Mouse (Mus musculus) intestine, postnatal 0 days (tissue): ENCODE results near the gene Rps8. TPM values are rescaled to one million over a fixed set of nuclear protein-coding genes. Genes with fewer than 3 reads are reported as not detected.
A peak's percentile ranks its signal among the peaks of the same experiment; 100 is the strongest.

Source experiments
- ATAC-seq: fragments of 200-750 bp; cut with Nextera tagmentation; 2 replicates; pipeline ENCODE4 v1.8.0; 2017; ENCODE audit warnings: mild to moderate bottlenecking, moderate TSS enrichment, moderate library complexity
- H3K27ac ChIP-seq: fragments of 300-500 bp; sonication (generic); 2 replicates; pipeline ENCODE4 v1.5.1; 2014; ENCODE audit warnings: mild to moderate bottlenecking, low read depth, low read length, moderate library complexity
- H3K27me3 ChIP-seq: fragments of 300-500 bp; sonication (generic); replicated peaks from 2 replicates; pipeline ENCODE4 v1.6.1; 2014; ENCODE audit warnings: low read length, mixed read lengths; ENCODE audit not compliant: control insufficient read depth, insufficient read depth
- H3K36me3 ChIP-seq: fragments of 300-500 bp; sonication (generic); 2 replicates; pipeline ENCODE4 v1.6.1; 2014; ENCODE audit warnings: mild to moderate bottlenecking, moderate library complexity; ENCODE audit not compliant: control insufficient read depth, insufficient read depth
- H3K4me1 ChIP-seq: fragments of 300-500 bp; sonication (generic); replicated peaks from 2 replicates; pipeline ENCODE4 v1.6.1; 2014; ENCODE audit warnings: antibody characterized with exemption, low read length, mixed read lengths; ENCODE audit not compliant: control insufficient read depth, insufficient read depth
- H3K4me2 ChIP-seq: fragments of 300-500 bp; sonication (generic); replicated peaks from 2 replicates; pipeline ENCODE4 v1.6.1; 2014; ENCODE audit warnings: low read depth, mild to moderate bottlenecking, moderate library complexity
- H3K4me3 ChIP-seq: fragments of 300-500 bp; sonication (generic); 2 replicates; pipeline ENCODE4 v1.5.1; 2014; ENCODE audit warnings: low read depth, low read length
- H3K9ac ChIP-seq: fragments of 300-500 bp; sonication (generic); 2 replicates; pipeline ENCODE4 v1.6.1; 2014; ENCODE audit warnings: mild to moderate bottlenecking, low read depth, low read length
- H3K9me3 ChIP-seq: fragments of 300-500 bp; sonication (generic); 2 replicates; pipeline ENCODE4 v1.6.1; 2016; ENCODE audit warnings: mixed run types; ENCODE audit not compliant: control insufficient read depth
- CTCF ChIP-seq: sonication (generic); IDR thresholded peaks from 2 replicates; pipeline ENCODE4 v1.5.1; 2016; ENCODE audit warnings: low read depth, mild to moderate bottlenecking, control low read depth, antibody characterized with exemption, moderate library complexity
- WGBS: fragments of 180-500 bp; shearing (Covaris S2); extraction: QIAGEN DNeasy Blood & Tissue Kit; methylation state at CpG from one replicate; pipeline ENCODE4 v1.1.7; 2014; 5-methylcytosine and 5-hydroxymethylcytosine counted together
- polyA plus RNA-seq: library from polyadenylated mRNA; unstranded; fragments of >200 nt; fragmentation: Nextera tagmentation; extraction: Ambion mirVana; gene quantifications from 2 replicates; pipeline ENCODE4 v1.2.1, GENCODE M21; 2015

The Rps8 gene
- polyA plus RNA-seq, 1 experiment from 2014 or later, result 563 TPM

DNA sequence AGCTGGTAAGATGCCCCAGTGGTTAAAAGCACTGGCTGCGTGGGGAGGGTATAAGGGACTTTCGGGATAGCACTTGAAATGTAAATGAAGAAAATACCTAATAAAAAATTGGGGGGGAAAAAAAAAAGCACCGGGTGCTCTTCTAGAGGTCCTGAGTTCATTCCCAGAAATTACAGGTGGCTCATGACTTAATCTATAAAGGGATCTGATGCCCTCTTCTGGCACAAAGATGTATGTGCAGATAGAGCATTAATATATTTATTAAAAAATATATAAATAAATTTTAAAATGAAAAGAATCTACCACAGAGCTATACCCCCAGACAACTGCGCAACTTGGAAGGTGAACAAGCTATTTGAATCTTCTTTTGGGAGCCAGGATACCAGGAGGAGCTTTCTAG is 15.4 kb downstream of the Rps8 start:
- WGBS, result 36% methylated on average over 4 of the region's 4 CpGs
- H3K4me2 ChIP-seq, result no peak overlapping the region
- H3K36me3 ChIP-seq, result no peaks in the 10 kb centered on the region
- no peak for ATAC-seq
- no peaks in the 10 kb centered on the region for H3K4me1 ChIP-seq
- no peak overlapping the region for H3K9ac ChIP-seq
- H3K9me3 ChIP-seq, result no peaks in the 10 kb centered on the region
- H3K4me3 ChIP-seq, result no peak overlapping the region
- H3K27ac ChIP-seq, result no peak overlapping the region
- TF ChIP-seq CTCF, result peak; percentile 58
- no peaks in the 10 kb centered on the region for H3K27me3 ChIP-seq

DNA sequence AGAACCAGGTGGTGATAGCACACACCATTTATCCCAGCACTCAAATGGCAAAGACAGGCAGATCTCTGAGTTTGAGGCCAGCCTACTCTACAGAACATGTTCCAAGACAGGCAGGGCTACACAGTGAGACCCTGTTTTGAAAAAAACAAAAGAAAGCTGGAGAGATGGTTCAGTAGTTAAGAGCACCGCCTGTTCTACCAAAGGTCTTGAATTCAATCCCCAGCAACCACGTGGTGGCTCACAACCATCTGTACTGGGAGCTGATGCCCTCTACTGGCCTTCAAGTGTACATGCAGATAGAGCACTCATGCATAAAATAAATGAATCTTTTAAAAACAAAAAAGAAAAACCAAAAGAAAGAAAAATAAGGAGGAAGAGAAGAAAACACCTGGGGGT is 16.8 kb downstream of the Rps8 start:
- Histone ChIP-seq H3K9ac (no peak overlapping the region), H3K4me3 (no peak overlapping the region), H3K4me1 (no peaks in the 10 kb centered on the region), H3K4me2 (no peak overlapping the region), H3K27me3 (no peaks in the 10 kb centered on the region), H3K9me3 (no peaks in the 10 kb centered on the region), H3K36me3 (no peaks in the 10 kb centered on the region), H3K27ac (no peak overlapping the region; the same call in 1 of the 2 replicates)
- no peak for ATAC-seq
- peak; percentile 88 for TF ChIP-seq CTCF
- 2% methylated on average over 2 of the region's 2 CpGs for WGBS

DNA sequence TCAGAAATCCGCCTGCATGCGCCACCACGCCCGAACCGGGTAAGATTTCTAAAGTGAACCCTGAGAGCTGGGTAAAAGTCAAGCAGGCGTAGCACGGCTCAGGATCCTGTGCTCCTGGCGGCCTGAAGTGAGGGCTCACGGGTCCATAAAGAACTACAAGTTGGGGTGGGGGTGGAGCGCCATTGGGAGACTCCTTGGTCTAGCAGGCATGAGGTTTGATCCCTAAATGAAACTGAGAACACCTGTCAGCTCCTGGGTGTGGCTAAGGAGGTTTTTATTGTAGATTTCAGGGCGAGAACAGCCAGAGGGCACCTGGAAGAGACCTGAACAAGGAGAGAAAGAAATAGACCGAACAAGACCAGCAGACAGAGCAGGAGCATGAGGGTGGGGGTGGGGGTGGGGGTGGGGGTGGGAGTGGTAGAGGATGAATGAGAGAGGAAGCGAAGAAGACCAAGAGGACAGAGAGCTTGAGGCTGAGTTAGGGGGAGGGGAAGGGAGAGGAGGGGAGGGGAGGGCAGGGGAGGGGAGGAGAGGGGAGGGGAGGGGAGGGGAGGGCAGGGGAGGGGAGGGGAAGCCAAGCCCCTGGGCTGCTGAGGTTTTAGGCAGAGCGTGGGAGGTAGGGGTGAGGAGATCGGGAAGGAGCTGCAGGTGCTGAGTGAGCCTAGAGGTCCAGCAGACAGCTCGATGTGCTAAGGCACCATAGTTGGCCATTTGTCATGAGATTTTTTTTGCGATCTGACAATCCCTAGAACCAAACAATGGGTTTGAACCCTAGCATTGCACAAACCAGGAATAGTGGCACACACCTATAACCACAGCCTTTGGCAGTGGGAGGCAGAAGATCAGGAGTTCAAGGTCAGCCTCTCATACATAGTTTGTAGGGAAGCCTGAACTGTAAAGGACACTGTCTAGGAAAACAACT is 17.5 kb downstream of the Rps8 start:
- 53% methylated on average over 16 of the region's 17 CpGs for WGBS
- Histone ChIP-seq H3K9me3 (no peaks in the 10 kb centered on the region), H3K9ac (no peak overlapping the region), H3K4me2 (no peak overlapping the region), H3K36me3 (no peaks in the 10 kb centered on the region), H3K27ac (peak overlapping the region; percentile 11; the same call in 1 of the 2 replicates), H3K4me3 (no peak overlapping the region), H3K27me3 (no peaks in the 10 kb centered on the region), H3K4me1 (no peaks in the 10 kb centered on the region)
- ATAC-seq, result no peak
- TF ChIP-seq CTCF, result no peak

DNA sequence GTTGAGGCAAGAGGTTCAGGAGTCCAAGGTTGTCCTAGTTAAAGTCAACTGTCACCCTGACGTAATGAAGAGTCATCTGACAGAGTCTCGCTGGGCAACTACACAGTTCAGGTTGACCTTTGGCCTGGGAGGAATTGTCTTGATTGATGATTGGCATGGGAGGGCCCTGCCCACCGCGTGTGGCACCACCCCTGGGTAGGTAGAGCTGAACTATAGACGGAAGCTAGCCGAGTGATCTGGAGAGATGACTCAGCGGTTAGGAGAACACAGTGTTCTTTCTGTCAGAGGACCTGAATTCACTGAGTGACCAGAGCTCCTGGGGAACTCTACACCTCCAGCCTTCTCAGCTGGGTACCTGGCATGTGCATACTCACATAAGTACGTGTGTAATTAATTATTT is 20.0 kb downstream of the Rps8 start:
- Histone ChIP-seq H3K4me1 (no peaks in the 10 kb centered on the region), H3K4me2 (peak overlapping the region; percentile 44; the same call in 1 of the 2 replicates), H3K9ac (no peak overlapping the region), H3K27me3 (no peaks in the 10 kb centered on the region), H3K9me3 (no peaks in the 10 kb centered on the region), H3K27ac (peak overlapping the region; percentile 94), H3K4me3 (no peak overlapping the region), H3K36me3 (0 out of 2 replicates have a peak, but pooled peaks cover 6% of the 10 kb centered on the region)
- ATAC-seq, result peak; percentile 90
- 8% methylated on average over 8 of the region's 8 CpGs for WGBS
- TF ChIP-seq CTCF, result no peak

DNA sequence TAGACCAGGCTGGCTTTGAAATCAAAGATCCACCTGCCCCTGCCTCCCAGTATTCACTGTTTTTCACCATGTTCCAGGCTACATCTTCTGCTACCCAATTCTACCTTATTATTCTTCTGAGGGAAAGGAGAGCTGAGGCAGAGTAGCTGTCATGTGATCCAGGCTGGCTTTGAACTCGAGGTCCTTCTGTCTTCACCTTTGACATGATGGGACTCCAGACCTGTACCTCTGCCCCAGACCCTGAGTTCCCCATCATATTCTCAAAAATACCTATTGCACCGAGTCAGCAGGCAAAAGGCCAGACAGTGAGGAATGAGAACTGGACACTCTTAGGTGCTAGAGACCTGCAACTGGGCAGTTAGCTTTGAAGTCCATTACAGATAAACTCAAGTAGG is 21.4 kb downstream of the Rps8 start:
- WGBS, result 29% methylated on average over 2 of the region's 2 CpGs
- H3K4me3 ChIP-seq, result 0 out of 2 replicates have a peak overlapping the region, but pooled peaks have one; percentile 90
- H3K27me3 ChIP-seq, result no peaks in the 10 kb centered on the region
- no peaks in the 10 kb centered on the region for H3K4me1 ChIP-seq
- peak overlapping the region; percentile 87 for H3K27ac ChIP-seq
- no peak for TF ChIP-seq CTCF
- peak overlapping the region; percentile 98; the same call in 1 of the 2 replicates for H3K4me2 ChIP-seq
- no peaks in the 10 kb centered on the region for H3K9me3 ChIP-seq
- ATAC-seq, result no peak
- peaks cover 8% of the 10 kb centered on the region; the same call in 1 of the 2 replicates for H3K36me3 ChIP-seq
- H3K9ac ChIP-seq, result no peak overlapping the region

DNA sequence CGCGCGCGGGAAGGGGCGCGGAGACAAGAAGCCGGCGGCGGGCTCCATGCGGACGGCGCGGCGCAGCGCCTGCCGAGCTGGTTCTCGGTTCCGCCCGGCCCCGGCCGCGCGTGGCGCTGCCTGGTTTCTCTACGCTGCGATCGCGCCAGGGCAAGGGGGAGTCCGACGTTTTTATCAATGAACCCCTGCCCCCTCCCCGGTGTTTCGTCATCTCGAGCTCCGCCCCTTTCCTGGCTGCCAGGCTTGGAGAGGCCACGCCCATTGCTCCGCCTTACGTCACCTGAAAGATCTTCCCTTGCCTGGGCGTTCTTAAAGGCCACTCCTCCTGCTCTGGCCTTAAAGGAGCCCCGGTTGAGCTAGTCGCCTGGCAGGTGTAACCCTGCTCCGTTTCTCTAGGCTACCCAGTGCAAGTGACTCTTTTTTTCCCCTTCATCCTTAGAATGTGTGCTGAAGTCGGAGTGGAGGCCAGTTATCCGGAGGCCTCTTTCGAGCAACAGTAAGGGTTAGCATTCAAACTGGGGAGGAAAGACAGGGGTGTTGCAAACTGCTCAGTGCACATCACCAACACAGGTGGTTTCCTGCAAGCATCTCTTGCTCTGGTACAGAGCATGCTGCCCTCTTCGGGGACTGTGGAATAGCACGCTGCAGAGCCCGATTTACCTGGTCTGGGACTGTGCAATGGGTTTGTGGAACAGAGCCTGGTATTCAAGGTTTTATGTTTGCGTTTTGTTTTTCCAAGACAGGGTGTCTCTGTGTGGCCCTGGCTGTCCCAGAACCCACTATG is 22.0 kb downstream of the Rps8 start, which contains the start of gene Plk3:
Plk3 (minus strand) TSS at position 147 of the 784 bp plus-strand sequence.
- TF ChIP-seq CTCF, result peak; percentile 41
- H3K4me1 ChIP-seq, result no peaks in the 10 kb centered on the region
- no peaks in the 10 kb centered on the region for H3K27me3 ChIP-seq
- H3K27ac ChIP-seq, result peak within 1 kb of the TSS; percentile 87
- peak; percentile 70 for ATAC-seq
- peaks cover 14% of the 10 kb centered on the region for H3K36me3 ChIP-seq
- peak within 1 kb of the TSS; percentile 90 for H3K4me3 ChIP-seq
- H3K9ac ChIP-seq, result peak within 1 kb of the TSS; percentile 90
- H3K4me2 ChIP-seq, result peak within 1 kb of the TSS; percentile 98
- WGBS, result 2% methylated on average over 42 of the region's 48 CpGs
- H3K9me3 ChIP-seq, result no peaks in the 10 kb centered on the region
